Mouse (Mus musculus) lung, postnatal 14 days (tissue): ENCODE results near the gene Smpdl3a.

Source experiments
- DNase-seq: peaks from one replicate; pipeline ENCODE4 v3.0.0; 2021

Gene Smpdl3a

DNA sequence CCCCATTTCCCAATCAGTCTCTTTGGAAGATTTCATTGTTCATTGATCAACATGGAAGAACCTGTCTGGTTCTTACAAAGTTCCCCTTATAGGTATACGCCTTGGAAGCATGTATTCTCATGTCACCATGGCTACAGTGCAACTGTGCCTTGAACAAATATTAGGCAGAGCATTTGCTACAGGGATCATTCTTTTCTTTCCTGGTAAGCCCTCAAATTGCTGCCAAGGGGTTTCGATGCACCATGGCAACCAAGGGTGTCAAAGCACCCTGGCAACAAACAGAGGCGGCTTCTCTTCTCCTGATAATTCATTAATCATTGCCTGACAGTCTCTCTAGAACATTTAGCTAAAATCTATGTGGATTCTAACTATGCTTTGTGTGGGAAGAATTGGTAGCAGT lies 28.3 kb downstream of the Smpdl3a start:
- DNase-seq, result no peak

DNA sequence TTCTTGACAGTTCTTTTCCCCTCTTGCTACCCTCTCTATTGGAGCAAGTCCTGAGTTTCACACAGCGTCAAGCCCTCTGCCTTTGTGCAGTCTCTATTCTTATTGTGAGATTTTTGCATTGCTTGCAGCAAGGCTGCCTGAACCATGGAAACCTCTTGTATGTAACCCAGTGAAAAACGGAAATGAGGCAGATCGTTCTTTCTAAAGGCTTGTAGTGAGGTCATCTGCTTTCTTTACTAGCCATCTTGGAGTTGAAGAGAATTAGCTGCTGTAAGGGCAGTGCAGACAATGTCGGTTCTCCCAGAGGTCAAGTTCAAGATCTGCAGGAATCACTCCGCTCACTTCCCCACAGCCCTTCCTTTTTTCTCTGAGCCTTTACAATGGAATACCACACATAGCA lies 34.5 kb downstream of the Smpdl3a start:
- DNase-seq, result no peak

GRCm38 (mm10) chr10:57829621-57830020 lies 35.5 kb downstream of the Smpdl3a start:
- no peak for DNase-seq

- DNase-seq, result no peak
These were observed 41.0 kb downstream of the Smpdl3a start for GRCm38 (mm10) chr10:57835094-57835493.

DNA sequence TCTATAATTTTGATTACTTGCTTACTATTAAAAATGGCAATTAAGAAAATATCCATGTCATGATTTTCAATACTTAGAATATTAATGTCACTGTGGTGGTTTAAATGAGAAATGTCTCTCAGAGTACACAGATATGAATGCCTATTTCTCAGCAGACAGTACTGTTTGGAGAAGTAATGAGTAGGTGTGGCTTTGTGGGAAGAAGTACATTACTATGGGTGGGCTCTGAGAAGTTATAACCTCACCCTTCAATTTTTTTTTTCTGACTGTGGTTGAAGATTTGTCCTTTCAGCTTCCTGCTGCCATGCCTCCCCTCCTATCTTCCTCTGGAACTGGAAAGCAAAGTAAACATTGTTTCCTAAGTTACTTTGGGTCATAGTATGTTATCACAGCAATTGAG lies 41.8 kb downstream of the Smpdl3a start:
- DNase-seq, result no peak

GRCm38 (mm10) chr10:57841638-57842509 lies 47.7 kb downstream of the Smpdl3a start:
- peak; percentile 46 for DNase-seq

GRCm38 (mm10) chr10:57847916-57848682 lies 54.0 kb downstream of the Smpdl3a start:
- peak; percentile 18 for DNase-seq
